Mouse (Mus musculus): ENCODE measurements around the gene Phf14. TPM values are rescaled to one million over a fixed set of nuclear protein-coding genes. Genes with fewer than 3 reads are reported as not detected.
"Not testable (repeated sequence)": the region's sequence is repeated elsewhere in the genome, so short reads cannot be mapped to it uniquely, and the experiment has no call there.

Gene Phf14
- polyA plus RNA-seq (2016; fragmentation: Nextera tagmentation; extraction: Ambion mirVana) = 76.7 and 78.8 TPM in 2 replicates

DNA sequence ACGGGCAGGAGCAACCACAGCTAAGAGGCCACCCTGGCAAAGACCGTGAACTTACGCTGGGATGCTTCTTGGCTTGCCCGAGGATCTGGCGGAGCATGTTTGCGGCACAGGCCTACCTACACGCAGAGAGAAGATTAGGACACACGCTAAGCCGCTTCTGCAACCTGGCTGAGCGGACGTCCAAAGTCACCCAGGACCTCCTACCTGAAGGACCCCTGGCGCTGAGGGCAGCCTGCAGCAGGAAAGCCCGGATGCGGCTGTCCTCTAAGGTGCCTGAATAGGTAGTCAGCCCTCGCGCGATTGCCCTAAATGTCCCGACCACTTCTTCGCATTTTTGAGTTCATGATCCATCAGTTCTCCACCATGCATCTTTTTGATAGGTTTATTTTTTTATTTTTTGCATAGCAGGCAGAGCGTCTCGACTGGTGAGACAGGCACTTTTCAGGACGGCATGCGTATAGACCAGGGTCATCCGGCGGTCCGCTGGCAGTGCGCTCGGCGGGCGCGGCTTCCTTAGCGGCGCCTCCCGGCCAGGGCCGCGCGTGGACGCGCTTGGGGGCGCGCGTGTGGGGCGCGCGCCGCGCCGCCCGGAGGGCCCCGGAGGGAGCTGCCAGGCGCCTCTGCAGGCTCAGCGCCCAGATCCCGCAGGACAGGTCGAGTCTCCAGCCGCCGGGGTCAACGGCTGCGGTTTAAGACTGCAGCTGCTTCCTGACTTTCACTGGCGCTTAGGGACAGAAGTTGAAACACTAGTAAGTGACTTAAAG is at the start of gene Phf14, which contains the start of gene Ndufa4:
Phf14 (plus strand) TSS at position 541 of the 764 bp plus-strand sequence.
Ndufa4 (minus strand) TSS at position 229 of the 764 bp plus-strand sequence.
- peak within 1 kb of the TSS; percentile 90 for H3K4me3 ChIP-seq
- peak; percentile 87 for DNase-seq (ENCODE audit: extremely low spot score, low spot score)
- no peaks in the 10 kb centered on the region for H3K9me3 ChIP-seq
- peaks cover 23% of the 10 kb centered on the region for H3K4me1 ChIP-seq
- H3K36me3 ChIP-seq (replicated peaks) = peaks cover 35% of the 10 kb centered on the region
- H3K27ac ChIP-seq = peak within 1 kb of the TSS; percentile 94
- WGBS = under 1% methylated on average over 59 of the region's 59 CpGs
- no peaks in the 10 kb centered on the region for H3K27me3 ChIP-seq (ENCODE audit: poor library complexity, severe bottlenecking)

DNA sequence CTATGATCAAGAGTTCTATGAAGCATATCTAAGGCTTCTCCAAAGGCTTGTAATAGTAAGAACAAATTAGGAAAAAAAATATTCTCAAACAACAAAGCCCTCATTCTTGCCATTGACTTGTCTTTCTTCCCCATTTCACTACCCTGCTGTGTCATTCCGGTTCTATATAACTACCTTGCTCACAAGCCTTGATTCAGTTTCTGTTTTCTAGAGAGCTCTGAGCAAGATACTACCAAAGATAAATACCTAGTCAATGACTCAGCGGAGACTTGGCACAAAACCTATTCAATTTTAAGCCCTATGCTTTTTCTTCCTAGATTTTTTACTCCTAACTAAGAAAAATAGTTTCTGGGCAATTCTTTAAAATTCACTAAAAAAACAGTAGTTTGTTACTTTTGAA is 32.2 kb upstream of the Phf14 start:
- WGBS = no CpG with 5 or more reads among the region's 2 CpGs
- DNase-seq (ENCODE audit: extremely low spot score, low spot score); H3K4me3 ChIP-seq; H3K4me1 ChIP-seq; H3K27me3 ChIP-seq (ENCODE audit: poor library complexity, severe bottlenecking); H3K9me3 ChIP-seq; H3K27ac ChIP-seq; H3K36me3 ChIP-seq (replicated peaks): not testable (repeated sequence)

DNA sequence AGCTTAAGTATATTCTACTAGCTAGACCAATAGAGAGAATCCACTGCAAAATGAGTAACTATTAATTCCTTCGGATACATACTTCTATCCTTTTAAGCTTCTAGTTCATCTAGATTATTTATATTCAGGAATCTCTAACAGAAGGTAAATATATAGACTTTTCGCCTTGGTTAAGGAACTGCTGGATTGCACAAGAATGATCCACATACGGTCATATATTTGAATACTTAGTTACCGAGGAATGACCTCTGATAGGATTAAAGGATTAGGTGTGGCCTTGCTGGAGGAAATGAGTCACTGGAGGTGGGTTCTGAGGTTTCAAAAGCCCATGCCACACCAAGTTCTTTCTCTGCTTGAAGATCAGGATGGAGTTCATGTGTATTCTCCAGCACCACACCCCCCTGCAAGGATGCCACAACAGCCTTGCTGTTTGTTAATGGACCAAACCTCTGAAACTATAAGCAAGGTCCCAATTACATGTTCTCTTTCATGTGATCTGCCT is 6.7 kb upstream of the Phf14 start:
- H3K9me3 ChIP-seq = no peaks in the 10 kb centered on the region
- WGBS = 83% methylated on average over 4 of the region's 4 CpGs
- no peak for DNase-seq (ENCODE audit: extremely low spot score, low spot score)
- no peaks in the 10 kb centered on the region for H3K27me3 ChIP-seq (ENCODE audit: poor library complexity, severe bottlenecking)
- peaks cover 4% of the 10 kb centered on the region for H3K4me1 ChIP-seq
- H3K4me3 ChIP-seq = no peak overlapping the region
- no peak overlapping the region for H3K27ac ChIP-seq
- peaks cover 76% of the 10 kb centered on the region for H3K36me3 ChIP-seq (replicated peaks)

DNA sequence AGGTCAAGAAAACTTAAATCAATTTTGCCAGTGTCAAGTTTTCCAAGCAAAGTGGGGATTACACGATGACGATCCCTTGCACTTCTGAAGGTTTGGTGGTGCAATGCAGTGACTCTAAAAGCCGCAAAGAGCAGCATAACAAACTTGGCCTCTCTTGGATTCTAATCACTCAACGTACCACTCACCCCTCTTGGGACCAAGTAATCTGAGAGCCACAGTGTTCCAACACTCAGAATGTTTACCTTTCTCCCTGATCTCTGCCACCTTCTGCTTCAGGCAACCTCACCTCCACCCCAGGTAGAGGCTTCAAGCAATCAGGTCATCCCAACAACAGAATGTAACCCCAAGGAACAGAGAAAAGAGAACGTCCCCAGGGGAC is 730 bp upstream of the Phf14 start:
- peaks cover 41% of the 10 kb centered on the region for H3K36me3 ChIP-seq (replicated peaks)
- peaks cover 23% of the 10 kb centered on the region for H3K4me1 ChIP-seq
- no peaks in the 10 kb centered on the region for H3K9me3 ChIP-seq
- no peaks in the 10 kb centered on the region for H3K27me3 ChIP-seq (ENCODE audit: poor library complexity, severe bottlenecking)
- peak overlapping the region; percentile 90 for H3K4me3 ChIP-seq
- DNase-seq (ENCODE audit: extremely low spot score, low spot score) = no peak
- H3K27ac ChIP-seq = peak overlapping the region; percentile 94
- 3% methylated on average over 5 of the region's 5 CpGs for WGBS

DNA sequence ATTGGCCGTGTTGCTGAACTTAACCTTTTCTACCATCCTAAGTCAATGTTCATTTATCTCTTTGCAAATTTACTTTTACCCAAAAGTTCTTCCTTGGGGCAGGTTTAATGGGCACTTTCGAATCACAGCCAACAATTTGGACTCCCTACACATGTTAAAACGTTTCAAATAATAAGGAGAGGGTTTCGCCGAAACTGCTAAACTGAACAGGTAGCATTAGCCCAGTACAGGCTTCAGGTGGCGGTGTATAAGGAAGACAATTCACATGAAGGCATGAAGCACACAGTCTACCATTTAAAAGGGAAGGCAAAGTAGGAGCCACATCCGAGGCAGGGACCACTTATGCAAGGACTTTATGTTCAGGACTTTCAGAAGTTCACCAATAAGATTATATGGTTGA is 561 bp downstream of the Phf14 start:
- H3K4me1 ChIP-seq = peaks cover 23% of the 10 kb centered on the region
- peaks cover 28% of the 10 kb centered on the region for H3K36me3 ChIP-seq (replicated peaks)
- no peaks in the 10 kb centered on the region for H3K27me3 ChIP-seq (ENCODE audit: poor library complexity, severe bottlenecking)
- no peak for DNase-seq (ENCODE audit: extremely low spot score, low spot score)
- H3K9me3 ChIP-seq = no peaks in the 10 kb centered on the region
- peak overlapping the region; percentile 90 for H3K4me3 ChIP-seq
- peak overlapping the region; percentile 94 for H3K27ac ChIP-seq
- 31% methylated on average over 7 of the region's 7 CpGs for WGBS

DNA sequence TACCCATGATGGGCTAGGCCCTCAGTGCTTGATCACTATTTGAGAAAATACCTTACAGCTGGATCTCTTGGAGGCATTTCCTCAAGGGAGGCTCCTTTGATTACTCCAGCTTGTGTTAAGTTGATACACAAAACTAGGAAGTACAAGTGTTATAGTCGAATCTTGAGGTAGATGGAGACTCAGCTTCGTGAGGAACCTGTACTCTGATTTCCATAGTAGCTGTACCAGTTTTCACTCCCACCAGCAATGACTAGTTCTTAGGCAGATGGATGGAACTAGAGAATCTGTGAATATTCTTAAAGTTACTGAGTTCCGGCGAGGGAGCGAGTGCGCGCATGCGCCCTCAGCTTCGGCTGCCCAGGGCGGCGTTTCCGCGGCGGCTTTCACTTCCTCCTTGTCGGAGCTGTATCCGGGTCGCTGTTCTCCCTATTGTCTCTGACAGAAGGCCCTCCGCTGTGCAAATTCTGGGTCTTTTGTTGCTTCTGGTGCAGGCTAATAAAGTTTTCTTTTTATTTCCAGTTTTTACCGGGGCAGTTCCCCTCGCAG is 18.0 kb downstream of the Phf14 start:
- under 1% methylated on average over 20 of the region's 20 CpGs for WGBS
- peak; percentile 86 for DNase-seq (ENCODE audit: extremely low spot score, low spot score)

DNA sequence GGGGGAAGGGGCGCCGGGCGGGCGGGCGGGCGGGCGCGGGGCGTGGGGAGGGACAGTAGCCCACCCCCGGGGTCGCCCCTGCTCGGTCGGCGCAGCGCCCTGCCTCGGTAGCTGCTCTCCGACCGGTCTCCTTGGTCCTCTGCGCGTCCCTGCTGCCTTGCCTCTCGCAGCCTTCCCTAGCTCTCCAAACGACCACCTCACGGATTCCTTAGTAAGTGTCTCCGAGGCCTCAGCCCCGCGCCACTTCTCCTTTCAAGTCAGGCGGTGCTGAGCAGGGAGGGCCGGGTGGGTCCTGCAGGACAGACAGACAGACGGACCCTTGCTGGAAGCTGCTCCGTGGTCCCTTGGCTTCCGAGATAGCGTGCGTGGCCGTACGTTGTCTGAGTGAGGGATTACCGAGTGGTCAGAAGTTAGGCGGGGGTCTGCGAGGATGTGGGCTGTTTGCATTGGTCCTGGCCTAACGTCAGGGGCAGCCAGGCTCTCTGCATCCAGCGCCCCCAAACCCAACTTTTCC is 18.5 kb downstream of the Phf14 start:
- peaks cover 18% of the 10 kb centered on the region for H3K4me1 ChIP-seq
- no peaks in the 10 kb centered on the region for H3K27me3 ChIP-seq (ENCODE audit: poor library complexity, severe bottlenecking)
- peak; percentile 73 for DNase-seq (ENCODE audit: extremely low spot score, low spot score)
- peak overlapping the region; percentile 99 for H3K27ac ChIP-seq
- peaks cover 30% of the 10 kb centered on the region for H3K36me3 ChIP-seq (replicated peaks)
- WGBS = under 1% methylated on average over 34 of the region's 40 CpGs
- peak overlapping the region; percentile 89 for H3K4me3 ChIP-seq
- peaks cover 5% of the 10 kb centered on the region; the same call in 1 of the 2 replicates for H3K9me3 ChIP-seq

More for the DNA sequence above, 18.0 kb downstream of the Phf14 start:
- Histone ChIP-seq H3K36me3 (replicated peaks) (peaks cover 30% of the 10 kb centered on the region), H3K4me1 (peaks cover 18% of the 10 kb centered on the region), H3K4me3 (peak overlapping the region; percentile 89), H3K27me3 (ENCODE audit: poor library complexity, severe bottlenecking) (no peaks in the 10 kb centered on the region), H3K27ac (peak overlapping the region; percentile 99), H3K9me3 (peaks cover 5% of the 10 kb centered on the region; the same call in 1 of the 2 replicates)

DNA sequence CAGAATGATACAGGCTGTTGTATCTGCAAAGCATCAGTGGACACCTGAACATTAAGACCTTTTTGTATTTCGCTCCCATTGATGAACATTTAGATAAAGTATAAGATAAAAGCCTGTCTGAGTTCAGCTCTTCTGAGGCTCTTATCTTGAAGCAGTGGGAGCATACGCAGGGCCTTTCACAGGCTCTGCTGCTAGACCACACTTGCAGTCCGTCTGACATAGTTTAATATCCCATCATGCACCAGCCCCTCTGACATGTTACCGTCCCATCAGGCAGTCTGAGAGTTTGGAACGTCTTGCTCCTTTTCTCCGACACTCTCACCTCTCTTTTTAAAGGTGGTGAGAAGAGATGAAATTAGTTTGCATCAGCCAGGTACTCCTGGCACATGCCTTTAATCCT is 19.9 kb downstream of the Phf14 start:
- 93% methylated on average over 6 of the region's 6 CpGs for WGBS
- Histone ChIP-seq H3K36me3 (replicated peaks) (peaks cover 30% of the 10 kb centered on the region), H3K4me1 (peaks cover 18% of the 10 kb centered on the region), H3K27me3 (ENCODE audit: poor library complexity, severe bottlenecking) (no peaks in the 10 kb centered on the region), H3K4me3 (peak overlapping the region; percentile 89; the same call in 1 of the 2 replicates), H3K9me3 (peaks cover 5% of the 10 kb centered on the region; the same call in 1 of the 2 replicates), H3K27ac (no peak overlapping the region)
- DNase-seq (ENCODE audit: extremely low spot score, low spot score) = no peak

DNA sequence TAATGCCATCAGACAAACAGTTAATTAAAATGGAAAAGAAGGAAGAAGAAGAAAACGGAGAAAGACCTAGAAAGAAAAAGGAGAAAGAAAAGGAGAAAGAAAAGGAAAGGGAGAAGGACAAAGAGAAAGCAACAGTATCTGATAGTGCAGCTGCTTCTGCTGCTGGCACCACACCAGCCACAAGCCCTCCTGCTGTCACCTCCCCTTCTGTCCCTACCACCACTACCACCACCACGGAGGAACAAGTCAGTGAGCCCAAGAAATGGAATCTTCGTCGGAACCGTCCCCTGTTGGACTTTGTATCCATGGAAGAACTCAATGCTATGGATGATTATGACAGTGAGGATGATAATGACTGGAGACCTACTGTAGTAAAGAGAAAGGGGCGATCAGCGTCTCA is 25.8 kb downstream of the Phf14 start:
- Histone ChIP-seq H3K36me3 (replicated peaks) (peaks cover 41% of the 10 kb centered on the region), H3K27ac (no peak overlapping the region), H3K4me1 (no peaks in the 10 kb centered on the region), H3K9me3 (no peaks in the 10 kb centered on the region), H3K27me3 (ENCODE audit: poor library complexity, severe bottlenecking) (no peaks in the 10 kb centered on the region), H3K4me3 (no peak overlapping the region)
- WGBS = 99% methylated on average over 7 of the region's 7 CpGs
- no peak for DNase-seq (ENCODE audit: extremely low spot score, low spot score)

DNA sequence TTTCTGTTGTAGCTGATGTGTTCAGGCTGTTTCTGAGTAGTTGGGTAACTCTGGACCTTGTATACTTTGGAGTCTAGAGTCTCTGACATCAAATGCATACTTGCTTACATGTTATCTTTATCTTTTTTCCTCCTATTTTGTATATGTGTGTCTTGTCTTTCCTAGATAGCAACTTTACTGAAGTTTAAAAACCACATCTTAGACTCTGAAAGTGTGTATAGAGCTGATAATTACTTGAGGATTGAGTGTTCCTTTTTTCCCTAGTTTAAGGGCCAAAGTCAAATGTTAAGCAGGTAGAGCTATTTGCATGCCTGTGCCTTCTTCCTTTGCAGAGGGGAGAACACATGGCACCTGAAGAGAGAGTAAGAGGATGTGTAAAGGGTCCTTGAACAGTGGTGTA is 33.3 kb downstream of the Phf14 start:
- Histone ChIP-seq H3K4me3 (no peak overlapping the region), H3K4me1 (no peaks in the 10 kb centered on the region), H3K27me3 (ENCODE audit: poor library complexity, severe bottlenecking) (no peaks in the 10 kb centered on the region), H3K9me3 (no peaks in the 10 kb centered on the region), H3K36me3 (replicated peaks) (peaks cover 67% of the 10 kb centered on the region), H3K27ac (no peak overlapping the region)
- no peak for DNase-seq (ENCODE audit: extremely low spot score, low spot score)

DNA sequence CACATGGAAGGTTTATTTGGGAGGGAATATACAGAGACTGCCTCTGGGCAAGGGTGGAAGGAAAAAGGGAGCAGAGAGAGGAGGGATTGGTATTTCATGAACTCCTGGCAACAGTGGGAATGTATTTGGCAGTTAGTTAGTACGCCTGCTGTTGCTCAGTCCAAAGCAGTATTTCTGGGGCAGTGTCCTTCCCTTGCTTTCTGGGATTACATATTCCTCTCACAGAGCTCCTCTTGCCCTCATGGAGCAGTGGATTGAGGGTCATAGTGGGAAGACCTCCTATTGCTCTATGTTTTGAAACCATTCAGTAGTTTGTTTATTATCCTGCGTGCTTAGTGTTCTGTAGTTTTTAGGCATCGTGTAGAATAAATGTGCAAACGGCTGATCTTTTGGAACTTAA is 34.5 kb downstream of the Phf14 start:
- Histone ChIP-seq H3K27ac (no peak overlapping the region), H3K9me3 (no peaks in the 10 kb centered on the region), H3K4me1 (no peaks in the 10 kb centered on the region), H3K27me3 (ENCODE audit: poor library complexity, severe bottlenecking) (no peaks in the 10 kb centered on the region), H3K4me3 (no peak overlapping the region), H3K36me3 (replicated peaks) (peaks cover 73% of the 10 kb centered on the region)
- no peak for DNase-seq (ENCODE audit: extremely low spot score, low spot score)
- WGBS = 97% methylated on average over 4 of the region's 4 CpGs

DNA sequence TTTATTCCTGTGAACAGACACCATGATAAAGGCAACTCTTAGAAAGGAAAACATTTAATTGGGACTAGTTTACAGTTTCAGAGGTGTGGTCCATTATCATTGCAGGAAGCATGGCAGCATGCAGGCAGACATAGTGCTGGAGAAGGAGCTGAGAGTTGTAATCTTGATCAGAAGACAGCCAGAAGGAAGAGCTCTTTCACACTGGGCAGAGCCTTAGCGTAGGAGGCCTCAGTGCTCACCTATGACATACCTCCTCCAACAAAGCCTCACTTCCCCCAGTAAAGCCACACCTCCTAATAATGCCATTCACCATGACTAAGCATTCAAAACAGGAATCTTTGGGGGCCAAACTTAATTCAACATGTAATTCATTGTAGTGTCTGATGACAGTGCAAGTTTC is 40.5 kb downstream of the Phf14 start:
- H3K27me3 ChIP-seq (ENCODE audit: poor library complexity, severe bottlenecking) = no peaks in the 10 kb centered on the region
- WGBS = 94% methylated on average over 1 of the region's 1 CpGs
- no peak overlapping the region for H3K27ac ChIP-seq
- peaks cover 59% of the 10 kb centered on the region for H3K36me3 ChIP-seq (replicated peaks)
- no peaks in the 10 kb centered on the region for H3K9me3 ChIP-seq
- DNase-seq (ENCODE audit: extremely low spot score, low spot score) = no peak
- H3K4me3 ChIP-seq = no peak overlapping the region
- H3K4me1 ChIP-seq = no peaks in the 10 kb centered on the region

DNA sequence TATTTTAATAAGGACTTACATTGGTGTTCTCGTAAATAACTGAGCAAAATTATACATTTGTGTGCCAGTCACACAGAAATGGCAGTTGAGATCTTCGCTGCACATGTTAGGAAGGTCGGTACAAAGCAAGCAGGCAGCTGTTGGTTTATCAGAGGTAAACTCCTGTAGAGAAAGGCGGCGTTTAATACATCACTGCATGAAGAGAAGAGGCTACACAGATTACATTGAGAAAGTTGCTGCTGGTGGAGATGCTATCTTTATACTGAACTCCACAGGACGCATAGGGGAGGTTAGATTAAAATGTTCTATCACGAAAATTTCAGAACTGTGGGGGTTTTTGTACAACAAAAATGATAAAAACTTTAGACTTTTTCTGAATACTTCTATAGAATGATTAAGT is 52.6 kb downstream of the Phf14 start:
- no peak overlapping the region for H3K27ac ChIP-seq
- no peak for DNase-seq (ENCODE audit: extremely low spot score, low spot score)
- no peaks in the 10 kb centered on the region for H3K9me3 ChIP-seq
- WGBS = 93% methylated on average over 7 of the region's 7 CpGs
- H3K36me3 ChIP-seq (replicated peaks) = peaks cover 50% of the 10 kb centered on the region
- no peak overlapping the region for H3K4me3 ChIP-seq
- H3K27me3 ChIP-seq (ENCODE audit: poor library complexity, severe bottlenecking) = no peaks in the 10 kb centered on the region
- H3K4me1 ChIP-seq = no peaks in the 10 kb centered on the region
